Mouse (Mus musculus) heart, postnatal 0 days (tissue): ENCODE results near the gene Rnf111. TPM values are rescaled to one million over a fixed set of nuclear protein-coding genes. Genes with fewer than 3 reads are reported as not detected.

Experiments
- ATAC-seq: fragments of 200-750 bp; cut with Nextera tagmentation; 2 replicates; pipeline ENCODE4 v1.8.0; 2017; ENCODE audit warnings: low read depth, moderate number of reproducible peaks, moderate library complexity; ENCODE audit not compliant: insufficient read depth
- DNase-seq: peaks from one replicate; pipeline ENCODE4 v3.0.0-alpha.2; 2016; ENCODE audit warnings: low spot score
- H3K27ac ChIP-seq: fragments of 300-500 bp; sonication (generic); 2 replicates; pipeline ENCODE4 v1.5.1; 2014; ENCODE audit warnings: low read depth, mild to moderate bottlenecking
- H3K27me3 ChIP-seq: fragments of 300-500 bp; sonication (generic); 2 replicates; pipeline ENCODE4 v1.6.1; 2014; ENCODE audit warnings: low read length, mixed read lengths; ENCODE audit not compliant: control insufficient read depth, insufficient read depth
- H3K36me3 ChIP-seq: fragments of 300-500 bp; sonication (generic); replicated peaks from 2 replicates; pipeline ENCODE4 v1.6.1; 2014; ENCODE audit warnings: low read length, mixed read lengths; ENCODE audit not compliant: control insufficient read depth, insufficient read depth
- H3K4me1 ChIP-seq: fragments of 300-500 bp; sonication (generic); 2 replicates; pipeline ENCODE4 v1.6.1; 2014; ENCODE audit warnings: antibody characterized with exemption; ENCODE audit not compliant: control insufficient read depth, insufficient read depth
- H3K4me2 ChIP-seq: fragments of 300-500 bp; sonication (generic); 2 replicates; pipeline ENCODE4 v1.6.1; 2014; ENCODE audit warnings: low read depth, mild to moderate bottlenecking, low read length, moderate library complexity
- H3K4me3 ChIP-seq: fragments of 300-500 bp; sonication (generic); 2 replicates; pipeline ENCODE4 v1.5.1; 2014; ENCODE audit warnings: low read depth, low read length
- H3K9ac ChIP-seq: fragments of 300-500 bp; sonication (generic); replicated peaks from 2 replicates; pipeline ENCODE4 v1.6.1; 2014; ENCODE audit warnings: low read depth, low read length, mixed read lengths
- H3K9me3 ChIP-seq: fragments of 300-500 bp; sonication (generic); replicated peaks from 2 replicates; pipeline ENCODE4 v1.6.1; 2016; ENCODE audit warnings: low read length; ENCODE audit not compliant: control insufficient read depth
- CTCF ChIP-seq: IDR thresholded peaks from 2 replicates; pipeline ENCODE4 v1.5.1; 2016; ENCODE audit warnings: antibody characterized with exemption, control low read depth, low read depth
- EP300 ChIP-seq: IDR thresholded peaks from 2 replicates; pipeline ENCODE4 v1.6.1; 2016; ENCODE audit warnings: antibody characterized with exemption, low read depth
- WGBS: fragments of 180-500 bp; shearing (Covaris S2); extraction: QIAGEN DNeasy Blood & Tissue Kit; methylation state at CpG from one replicate; pipeline ENCODE4 v1.1.7; 2014; 5-methylcytosine and 5-hydroxymethylcytosine counted together
- polyA plus RNA-seq: library from polyadenylated mRNA; unstranded; fragments of >200 nt; fragmentation: Nextera tagmentation; extraction: Ambion mirVana; gene quantifications from 2 replicates; pipeline ENCODE4 v1.2.1, GENCODE M21; 2015
- total RNA-seq: library from RNA; depleted of rRNA; stranded (reverse); fragments of >200 nt; gene quantifications from 2 replicates; pipeline ENCODE4 v1.2.3, GENCODE M21; 2014; ENCODE audit warnings: low replicate concordance

The Rnf111 gene
- total and polyA plus RNA-seq, 2 experiments from 2014 or later = 12.0 to 26.8 TPM

- Histone ChIP-seq H3K36me3 (peaks cover 46% of the 10 kb centered on the region), H3K27ac (no peak overlapping the region), H3K4me1 (no peaks in the 10 kb centered on the region), H3K4me2 (no peak overlapping the region), H3K4me3 (no peak overlapping the region), H3K27me3 (no peaks in the 10 kb centered on the region), H3K9me3 (no peaks in the 10 kb centered on the region), H3K9ac (no peak overlapping the region)
- ATAC-seq (no peak), DNase-seq (no peak)
- TF ChIP-seq CTCF (no peak), EP300 (no peak)
- WGBS = 91% methylated on average over 5 of the region's 5 CpGs
Measured at GRCm38 (mm10) chr9:70449072-70449471, 54.5 kb downstream of the Rnf111 start.

- no peaks in the 10 kb centered on the region for H3K4me1 ChIP-seq
- TF ChIP-seq CTCF = no peak
- DNase-seq (no peak), ATAC-seq (no peak)
- H3K9me3 ChIP-seq = no peaks in the 10 kb centered on the region
- H3K4me2 ChIP-seq = no peak overlapping the region
- H3K9ac ChIP-seq = no peak overlapping the region
- H3K27me3 ChIP-seq = no peaks in the 10 kb centered on the region
- WGBS = 72% methylated on average over 4 of the region's 4 CpGs
- H3K4me3 ChIP-seq = no peak overlapping the region
- no peak overlapping the region for H3K27ac ChIP-seq
- peaks cover 59% of the 10 kb centered on the region for H3K36me3 ChIP-seq
Measured at GRCm38 (mm10) chr9:70439959-70440358, 63.6 kb downstream of the Rnf111 start.

- TF ChIP-seq EP300 = no peak
- TF ChIP-seq CTCF = no peak
- DNase-seq = no peak
Measured at GRCm38 (mm10) chr9:70422661-70423060, 80.9 kb downstream of the Rnf111 start.

GRCm38 (mm10) chr9:70421257-70422056 is 82.1 kb downstream of the Rnf111 start, which contains the start of gene Ccnb2:
Gene Ccnb2, minus strand, starts transcription at chr9:70421547.
- Histone ChIP-seq H3K27me3 (no peaks in the 10 kb centered on the region), H3K27ac (peak within 1 kb of the TSS; percentile 21; the same call in 1 of the 2 replicates), H3K4me1 (peaks cover 4% of the 10 kb centered on the region; the same call in 1 of the 2 replicates), H3K4me3 (peak within 1 kb of the TSS; percentile 66), H3K9ac (peak within 1 kb of the TSS; percentile 57), H3K9me3 (no peaks in the 10 kb centered on the region), H3K36me3 (peaks cover 38% of the 10 kb centered on the region), H3K4me2 (peak within 1 kb of the TSS; percentile 84)
- WGBS = 2% methylated on average over 45 of the region's 45 CpGs
- TF ChIP-seq CTCF (no peak), EP300 (no peak)
- ATAC-seq (peak; percentile 96), DNase-seq (peak; percentile 86)

More at GRCm38 (mm10) chr9:70422661-70423060, 80.9 kb downstream of the Rnf111 start:
- no peaks in the 10 kb centered on the region for H3K9me3 ChIP-seq
- no peak overlapping the region for H3K4me2 ChIP-seq
- 96% methylated on average over 2 of the region's 2 CpGs for WGBS
- H3K27me3 ChIP-seq = no peaks in the 10 kb centered on the region
- H3K36me3 ChIP-seq = peaks cover 40% of the 10 kb centered on the region
- no peak overlapping the region for H3K27ac ChIP-seq
- H3K4me3 ChIP-seq = no peak overlapping the region
- H3K4me1 ChIP-seq = peaks cover 4% of the 10 kb centered on the region; the same call in 1 of the 2 replicates
- no peak overlapping the region for H3K9ac ChIP-seq
- ATAC-seq = no peak

GRCm38 (mm10) chr9:70416412-70416811 is 87.1 kb downstream of the Rnf111 start:
- no peak for ATAC-seq
- WGBS = 77% methylated on average over 3 of the region's 3 CpGs

More at GRCm38 (mm10) chr9:70416412-70416811, 87.1 kb downstream of the Rnf111 start:
- H3K4me1 ChIP-seq = peaks cover 4% of the 10 kb centered on the region; the same call in 1 of the 2 replicates
- no peak overlapping the region for H3K4me2 ChIP-seq
- H3K27ac ChIP-seq = no peak overlapping the region
- no peak for DNase-seq
- peaks cover 62% of the 10 kb centered on the region for H3K36me3 ChIP-seq
- H3K9ac ChIP-seq = no peak overlapping the region
- no peak overlapping the region for H3K4me3 ChIP-seq
- TF ChIP-seq EP300 (no peak), CTCF (peak; percentile 36)
- no peaks in the 10 kb centered on the region for H3K9me3 ChIP-seq
- no peaks in the 10 kb centered on the region for H3K27me3 ChIP-seq
